Mouse (Mus musculus): ENCODE results near the gene Mrap. TPM values are rescaled to one million over a fixed set of nuclear protein-coding genes. Genes with fewer than 3 reads are reported as not detected.

Mrap gene
- polyA plus RNA-seq, 1 experiment from 2014 or later = 0.40 TPM

DNA sequence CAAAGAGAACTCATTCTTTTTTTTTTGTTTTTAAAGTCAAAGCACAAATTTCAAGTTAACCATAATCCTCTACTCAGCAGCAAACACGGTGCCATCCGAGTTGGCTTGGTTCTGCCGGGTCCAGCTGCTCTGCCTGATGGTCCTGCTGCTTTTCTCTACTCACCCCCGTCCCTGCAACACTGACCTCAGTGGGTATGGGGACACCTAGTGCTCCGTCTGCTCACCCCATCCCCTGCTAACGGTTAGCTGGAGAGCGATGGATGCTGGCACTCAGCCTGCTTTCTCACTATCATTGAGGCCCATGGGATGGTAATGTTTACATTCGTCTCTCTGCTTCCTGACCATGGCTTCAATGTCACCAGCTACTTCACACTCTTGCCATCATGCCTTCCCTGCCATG is 60.4 kb downstream of the Mrap start:
- peaks cover 16% of the 10 kb centered on the region for H3K36me3 ChIP-seq
- H3K4me2 ChIP-seq (replicated peaks) = no peak overlapping the region
- H3K9me3 ChIP-seq = no peaks in the 10 kb centered on the region
- H3K27ac ChIP-seq = no peak overlapping the region
- no peak overlapping the region for H3K9ac ChIP-seq
- no peaks in the 10 kb centered on the region for H3K4me1 ChIP-seq (replicated peaks)
- H3K4me3 ChIP-seq (replicated peaks) = no peak overlapping the region
- no peaks in the 10 kb centered on the region for H3K27me3 ChIP-seq (replicated peaks)
- no peak for ATAC-seq
- WGBS = 81% methylated on average over 8 of the region's 8 CpGs

DNA sequence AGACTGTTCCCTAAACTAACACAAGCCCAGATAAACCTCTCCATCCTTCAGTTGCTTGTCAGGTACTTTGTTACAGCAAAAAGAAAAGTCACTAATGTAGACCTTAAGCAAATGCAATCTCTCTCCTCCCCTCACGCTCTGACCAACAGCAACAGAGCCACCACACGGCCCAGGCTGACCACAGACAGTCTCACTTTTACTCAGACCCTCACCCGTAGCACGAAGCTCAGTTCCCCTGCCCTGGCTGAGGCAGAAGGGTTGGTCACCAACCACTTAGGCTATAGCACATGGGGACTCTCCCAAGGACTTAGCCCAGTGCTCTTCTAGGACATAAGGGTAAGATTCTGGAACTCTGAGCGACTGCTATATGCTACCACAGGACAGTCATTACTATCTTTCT is 60.8 kb downstream of the Mrap start:
- no peak for ATAC-seq
- H3K4me1 ChIP-seq (replicated peaks) = no peaks in the 10 kb centered on the region
- no peaks in the 10 kb centered on the region for H3K9me3 ChIP-seq
- no peak overlapping the region for H3K9ac ChIP-seq
- no peaks in the 10 kb centered on the region for H3K27me3 ChIP-seq (replicated peaks)
- H3K27ac ChIP-seq = no peak overlapping the region
- H3K4me3 ChIP-seq (replicated peaks) = no peak overlapping the region
- no peak overlapping the region for H3K4me2 ChIP-seq (replicated peaks)
- WGBS = 90% methylated on average over 5 of the region's 5 CpGs
- peaks cover 16% of the 10 kb centered on the region for H3K36me3 ChIP-seq

Other genes starting within 250 kb of the Mrap start
- gene Mis18a, start 10.8 kb upstream of the Mrap start, polyA plus RNA-seq (2015; fragmentation: Nextera tagmentation; extraction: Ambion mirVana) = 60.5 and 65.2 TPM in 2 replicates
- 7.0 and 7.6 TPM in 2 replicates for gene Urb1, start 72.2 kb downstream of the Mrap start, polyA plus RNA-seq (2015; fragmentation: Nextera tagmentation; extraction: Ambion mirVana)
- 0.70 and 0.78 TPM in 2 replicates for gene Eva1c, start 88.5 kb downstream of the Mrap start, polyA plus RNA-seq (2015; fragmentation: Nextera tagmentation; extraction: Ambion mirVana)
- gene Cfap298, start 196.9 kb downstream of the Mrap start, polyA plus RNA-seq (2015; fragmentation: Nextera tagmentation; extraction: Ambion mirVana) = 36.1 and 42.4 TPM in 2 replicates

Measured in intestine, embryonic 15.5 days (tissue).